Mouse (Mus musculus): ENCODE measurements around the gene Mia.

Gene Mia

GRCm38 (mm10) chr7:27185986-27186385 lies 5.0 kb upstream of the Mia start:
- DNase-seq (ENCODE audit: low read depth, low spot score): no peak

DNA sequence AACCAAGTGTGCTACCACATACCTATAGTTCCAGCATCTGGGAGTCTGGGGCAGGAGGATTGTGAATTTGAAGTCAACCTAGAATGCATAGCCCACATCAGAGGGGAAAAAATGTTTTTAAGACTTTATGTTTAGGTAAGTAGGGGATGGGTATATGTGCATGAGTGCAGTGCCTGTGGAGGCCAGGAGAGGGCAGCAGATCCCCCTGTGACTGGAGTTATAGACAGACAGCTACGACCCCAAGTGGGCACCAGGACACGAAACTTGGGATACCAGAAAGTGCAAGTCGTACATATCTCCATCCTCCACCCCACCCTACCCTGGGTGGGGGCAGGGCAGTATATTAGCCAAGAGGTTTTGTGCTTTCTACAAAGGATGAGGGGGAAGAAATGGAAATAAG lies 4.0 kb upstream of the Mia start:
- DNase-seq (ENCODE audit: low read depth, low spot score): no peak

DNA sequence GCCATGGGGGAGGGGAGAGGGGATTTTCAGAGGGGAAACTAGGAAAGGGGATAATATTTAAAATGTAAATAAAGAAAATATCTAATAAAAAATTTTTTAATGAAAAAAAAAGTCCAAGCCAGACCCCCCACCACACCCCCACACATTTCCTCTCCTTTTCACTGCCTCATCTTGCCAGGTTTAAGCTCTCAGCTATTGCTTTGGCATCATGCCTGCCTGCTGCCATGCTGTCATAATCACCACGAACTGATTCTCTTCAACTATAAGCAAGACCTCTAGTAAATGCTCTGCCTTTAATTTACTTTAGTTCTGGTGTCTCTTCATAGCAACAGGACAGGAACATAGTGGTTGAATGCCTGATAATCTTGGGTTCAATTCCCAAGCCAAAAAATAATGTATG lies 1.5 kb upstream of the Mia start:
- no peak for DNase-seq (ENCODE audit: low read depth, low spot score)

DNA sequence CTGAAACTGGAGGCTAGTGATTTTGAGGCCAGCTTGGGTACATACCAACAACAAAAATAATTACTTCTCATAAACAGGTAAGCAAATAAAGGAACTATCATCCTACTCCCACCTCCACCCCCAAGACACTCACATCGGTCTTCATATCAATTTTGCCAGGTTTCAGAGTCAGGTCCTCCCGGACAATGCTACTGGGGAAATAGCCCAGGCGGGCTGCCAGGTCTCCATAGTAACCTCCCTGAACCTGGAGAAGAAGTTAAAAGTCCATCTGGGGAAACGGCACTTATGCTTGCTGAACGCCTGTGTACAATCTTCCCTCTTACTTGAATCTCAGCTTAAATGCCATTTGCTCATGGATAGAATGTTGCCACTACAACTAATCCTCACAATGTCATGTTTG lies 921 bp downstream of the Mia start:
- no peak for DNase-seq (ENCODE audit: low read depth, low spot score)

GRCm38 (mm10) chr7:27179217-27179918 lies 1.6 kb downstream of the Mia start:
- DNase-seq (ENCODE audit: low read depth, low spot score): no peak

DNA sequence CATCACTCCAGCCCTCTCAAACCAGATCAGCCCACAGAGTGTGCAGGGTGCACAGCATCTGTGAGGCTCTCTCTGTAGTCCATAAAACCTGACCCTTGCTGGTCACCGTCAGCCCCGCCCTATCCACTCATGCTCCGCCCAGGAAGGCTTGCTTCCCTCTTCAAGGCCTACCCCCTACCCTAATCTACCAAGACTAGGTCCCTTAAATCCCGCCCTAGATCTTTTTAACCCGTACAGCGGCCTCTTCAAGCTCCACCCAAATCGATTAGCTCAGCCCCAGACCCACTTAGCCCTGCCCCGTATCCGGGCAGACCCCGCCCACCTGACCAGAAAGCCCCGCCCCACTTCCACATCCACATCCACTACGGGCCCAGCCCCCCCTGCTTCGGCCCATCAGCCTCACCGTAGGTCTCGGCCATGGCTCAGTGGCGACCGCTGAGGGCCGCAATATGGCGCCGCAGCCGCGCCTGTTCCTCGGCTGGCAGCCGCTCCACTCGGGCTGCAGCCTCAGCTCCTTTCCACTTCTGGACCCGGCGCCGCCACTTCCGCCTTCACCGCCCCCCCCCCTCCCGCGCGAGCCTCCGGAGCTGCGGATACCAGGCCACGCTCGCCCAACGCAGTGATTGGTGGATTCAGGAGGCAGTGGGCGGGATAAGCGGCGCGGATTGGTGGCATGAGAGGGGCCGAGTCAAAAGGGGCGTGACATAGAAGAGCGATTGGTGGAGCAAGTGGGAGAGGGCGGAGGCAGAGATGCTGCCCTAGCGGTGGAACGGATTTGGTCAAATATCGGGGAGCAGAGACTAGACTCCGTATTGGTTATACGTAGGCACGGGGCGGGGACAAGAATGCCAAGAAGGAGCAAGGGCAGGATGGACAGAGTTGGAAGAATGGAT lies 2.4 kb downstream of the Mia start, which contains the start of gene Rab4b:
TSS of gene Rab4b (minus strand) at position 573 of the 893 bp plus-strand sequence.
- DNase-seq (ENCODE audit: low read depth, low spot score): peak; percentile 99

GRCm38 (mm10) chr7:27177942-27178323 lies 3.0 kb downstream of the Mia start:
- no peak for DNase-seq (ENCODE audit: low read depth, low spot score)

GRCm38 (mm10) chr7:27174896-27175295 lies 6.1 kb downstream of the Mia start:
- no peak for DNase-seq (ENCODE audit: low read depth, low spot score)

DNA sequence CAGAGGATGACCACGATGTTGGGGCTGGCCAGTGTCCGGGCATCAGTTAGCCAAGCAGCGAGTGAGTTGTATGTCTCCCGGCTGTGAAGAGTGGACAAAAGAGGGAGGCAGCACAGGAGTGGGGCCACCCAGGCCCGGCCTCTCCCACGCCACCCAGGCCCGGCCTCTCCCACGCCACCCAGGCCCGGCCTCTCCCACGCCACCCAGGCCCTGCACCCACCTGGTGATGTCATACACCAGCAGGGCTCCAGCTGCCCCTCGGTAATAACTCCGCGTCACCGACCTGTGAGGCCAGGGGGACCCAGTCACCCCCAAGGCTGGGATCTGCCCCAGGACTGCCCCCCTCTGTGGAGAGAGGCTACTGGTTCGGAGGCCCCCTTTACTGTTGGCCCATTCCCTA lies 6.5 kb downstream of the Mia start:
- no peak for DNase-seq (ENCODE audit: low read depth, low spot score)

GRCm38 (mm10) chr7:27170981-27171380 lies 10.0 kb downstream of the Mia start:
- no peak for DNase-seq (ENCODE audit: low read depth, low spot score)

- no peak for DNase-seq (ENCODE audit: low read depth, low spot score)
Observed at GRCm38 (mm10) chr7:27168371-27168770, 12.6 kb downstream of the Mia start.

DNA sequence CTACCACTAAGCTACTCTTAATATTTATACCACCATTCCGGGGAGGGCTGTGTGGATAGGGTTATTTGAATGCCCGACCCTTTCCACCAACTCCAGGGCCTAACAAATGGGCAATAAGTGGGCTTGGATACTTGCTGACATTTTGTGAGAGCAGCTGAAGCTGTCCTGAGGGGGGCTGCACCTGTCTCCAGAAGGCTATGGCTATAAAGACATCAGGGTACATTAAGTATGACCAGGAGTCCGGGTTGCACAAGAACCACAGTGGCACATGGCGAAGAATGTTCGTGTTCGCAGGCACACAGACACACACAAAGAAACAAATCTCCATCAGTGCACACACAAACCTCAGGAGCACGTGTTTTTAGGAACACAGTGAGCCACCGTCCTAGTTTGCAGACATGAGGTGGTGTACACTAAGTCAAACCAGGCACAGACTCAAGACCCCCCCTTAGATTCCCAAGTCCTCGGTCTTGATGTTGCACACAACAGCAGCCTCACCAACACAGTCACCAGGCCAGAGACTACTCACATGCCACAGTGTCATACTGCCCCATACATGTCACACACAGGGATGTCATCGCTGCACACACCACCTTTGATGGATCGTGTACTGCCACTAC lies 13.4 kb downstream of the Mia start:
- no peak for DNase-seq (ENCODE audit: low read depth, low spot score)

DNA sequence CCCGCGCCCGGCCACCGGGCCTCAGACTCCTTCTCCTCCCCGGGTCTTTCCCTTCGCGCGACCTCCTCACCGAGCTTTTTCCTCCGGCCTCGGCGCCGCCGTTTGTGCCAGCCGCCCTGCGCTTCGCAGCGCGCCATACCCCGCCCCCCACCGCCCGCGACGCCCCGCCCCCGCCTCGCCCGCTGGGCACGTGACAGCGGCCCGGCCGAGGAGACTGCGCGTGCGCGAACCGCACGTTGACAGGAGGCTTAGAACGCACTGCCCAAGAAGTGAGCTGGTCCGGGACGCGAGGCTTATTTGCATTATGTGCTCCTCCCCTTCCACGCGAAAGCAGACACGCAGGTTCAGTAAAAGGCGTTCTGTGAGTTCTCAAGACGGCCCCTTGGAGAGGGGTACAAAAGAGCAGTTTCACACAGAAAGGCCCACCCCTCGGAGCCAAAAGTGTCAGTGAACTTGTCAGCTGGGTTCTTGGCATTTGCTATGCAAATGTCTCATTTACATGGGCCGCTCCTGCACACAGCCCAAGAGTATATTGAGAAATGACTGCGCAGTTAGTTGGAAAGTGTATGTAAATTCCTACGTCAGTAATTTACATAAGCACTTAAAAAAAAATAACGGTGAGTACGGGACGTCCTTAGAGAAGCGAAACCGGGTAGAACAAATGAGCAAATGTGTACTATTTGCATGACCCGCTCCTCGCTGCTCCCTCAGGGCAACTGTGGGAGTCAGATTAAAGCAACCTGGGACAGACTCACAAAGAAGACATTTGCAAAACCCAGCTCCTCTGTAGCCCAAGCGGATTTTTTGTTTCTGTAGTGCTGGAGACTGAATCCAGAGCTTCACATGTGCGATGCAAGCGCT lies 14.1 kb downstream of the Mia start, which contains the start of gene Egln2:
TSS of gene Egln2 (minus strand) at position 189 of the 861 bp plus-strand sequence.
- peak; percentile 98 for DNase-seq (ENCODE audit: low read depth, low spot score)

GRCm38 (mm10) chr7:27166229-27166613 lies 14.7 kb downstream of the Mia start:
- DNase-seq (ENCODE audit: low read depth, low spot score): peak; percentile 91

- no peak for DNase-seq (ENCODE audit: low read depth, low spot score)
Observed at GRCm38 (mm10) chr7:27165696-27166095, 15.3 kb downstream of the Mia start.

GRCm38 (mm10) chr7:27165007-27165655 lies 15.8 kb downstream of the Mia start:
- DNase-seq (ENCODE audit: low read depth, low spot score): peak; percentile 70

DNA sequence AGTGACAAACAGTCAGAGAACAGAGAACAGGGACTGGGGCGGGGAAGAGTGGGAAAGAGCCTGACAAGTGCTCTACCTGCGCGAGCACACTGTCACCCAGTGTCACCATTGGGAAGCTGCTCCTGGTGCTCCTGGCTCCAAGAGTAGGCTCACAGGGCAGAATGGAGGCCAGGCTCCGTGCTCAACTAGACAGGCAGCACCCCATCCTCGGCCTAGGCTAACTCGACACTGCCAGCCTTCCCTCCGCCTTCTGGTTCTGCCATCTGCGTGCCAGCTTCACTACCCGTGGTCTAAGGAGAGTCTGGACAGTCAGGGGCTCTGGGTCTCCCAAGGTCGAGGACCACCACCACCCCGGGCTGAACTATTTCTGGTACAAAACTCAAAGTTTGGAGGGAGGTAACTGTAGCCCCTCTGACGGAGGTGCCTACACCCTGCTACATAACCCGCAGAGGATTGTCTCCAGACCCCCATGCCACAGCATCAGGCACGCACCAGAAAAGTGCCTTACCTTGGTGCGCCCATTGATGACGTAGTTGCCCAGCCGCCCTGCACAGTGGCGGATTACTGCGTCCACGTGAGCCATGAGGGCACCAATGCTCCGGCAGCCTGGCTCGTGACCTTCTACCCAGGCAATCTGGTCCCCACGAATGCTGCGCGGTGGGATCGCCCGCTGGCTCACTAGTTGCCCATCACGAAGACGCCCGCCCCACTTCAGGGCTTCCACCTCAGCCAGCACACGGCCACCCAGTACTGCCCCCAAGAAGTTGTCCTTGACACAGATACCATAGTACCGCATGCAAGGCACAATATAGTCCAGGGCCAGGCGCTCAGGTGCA lies 16.6 kb downstream of the Mia start:
- no peak for DNase-seq (ENCODE audit: low read depth, low spot score)

- peak; percentile 71 for DNase-seq (ENCODE audit: low read depth, low spot score)
Observed at GRCm38 (mm10) chr7:27163450-27163805, 17.5 kb downstream of the Mia start.

DNA sequence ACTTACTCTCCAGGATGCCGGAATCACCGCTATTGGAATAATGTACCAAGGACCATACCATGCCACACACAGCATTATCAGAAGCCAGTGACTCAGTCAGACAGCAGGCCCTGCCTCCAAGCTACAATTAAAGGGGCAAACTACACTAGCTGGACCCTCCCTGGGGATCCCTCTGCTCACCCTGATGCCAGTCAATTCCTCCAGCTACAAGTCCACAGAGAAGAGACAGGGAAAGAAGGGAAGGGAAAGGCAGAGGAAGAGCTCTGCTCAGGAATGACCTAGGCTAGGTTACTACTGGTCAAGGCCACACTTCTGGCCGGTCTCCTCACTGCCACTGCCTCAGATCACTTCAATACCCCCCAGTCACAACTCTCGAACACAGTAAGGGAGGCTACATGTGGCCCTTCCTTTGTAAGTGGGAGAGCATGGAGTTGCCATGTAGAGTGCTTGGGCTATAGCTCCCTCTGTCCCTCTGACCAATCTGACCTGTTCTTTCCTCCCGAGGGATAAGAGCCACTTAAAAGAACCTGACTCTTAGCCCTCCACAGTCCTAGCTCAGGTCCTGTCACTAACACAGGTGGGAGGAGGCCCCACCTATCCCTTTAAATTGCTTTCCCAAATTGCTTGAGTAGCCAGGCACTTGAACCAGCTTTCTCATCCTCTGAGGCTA lies 18.0 kb downstream of the Mia start:
- no peak for DNase-seq (ENCODE audit: low read depth, low spot score)

DNA sequence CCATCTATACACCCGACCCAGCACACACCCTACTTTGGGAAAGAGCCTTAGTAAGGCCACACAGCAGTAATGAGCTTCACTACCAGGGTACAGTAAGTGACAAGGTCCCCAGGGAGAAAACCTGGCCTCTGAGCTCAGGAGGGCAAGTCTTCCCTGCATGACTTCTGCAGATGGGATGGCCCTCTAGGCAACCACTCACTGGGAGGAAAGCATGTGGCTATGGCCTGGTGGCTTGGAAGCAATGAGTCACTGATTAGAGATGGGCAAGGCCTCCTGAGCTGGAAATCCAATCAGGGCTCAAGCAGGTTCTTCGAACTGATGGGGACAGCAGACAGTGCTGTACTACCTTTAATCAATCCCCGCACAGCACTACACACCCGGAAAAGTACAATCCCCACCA lies 19.2 kb downstream of the Mia start:
- DNase-seq (ENCODE audit: low read depth, low spot score): no peak

All from skeletal muscle tissue, adult 2 months (tissue).